Mouse (Mus musculus) kidney, embryonic 15.5 days (tissue): ENCODE data around the gene Pcdh18. TPM values are rescaled to one million over a fixed set of nuclear protein-coding genes. Genes with fewer than 3 reads are reported as not detected.

Source experiments
- ATAC-seq: fragments of 200-750 bp; cut with Nextera tagmentation; replicated peaks from 2 replicates; pipeline ENCODE4 v1.8.0; 2017; ENCODE audit warnings: moderate TSS enrichment; ENCODE audit not compliant: low FRiP score
- H3K27ac ChIP-seq: fragments of 300-500 bp; sonication (generic); 2 replicates; pipeline ENCODE4 v1.5.1; 2015; ENCODE audit warnings: mild to moderate bottlenecking, inconsistent platforms
- H3K27me3 ChIP-seq: fragments of 300-500 bp; sonication (generic); 2 replicates; pipeline ENCODE4 v1.6.1; 2015; ENCODE audit warnings: inconsistent platforms
- H3K36me3 ChIP-seq: fragments of 300-500 bp; sonication (generic); 2 replicates; pipeline ENCODE4 v1.6.1; 2015; ENCODE audit warnings: inconsistent platforms
- H3K4me1 ChIP-seq: fragments of 300-500 bp; sonication (generic); 2 replicates; pipeline ENCODE4 v1.6.1; 2015; ENCODE audit warnings: inconsistent platforms
- H3K4me2 ChIP-seq: fragments of 300-500 bp; sonication (generic); 2 replicates; pipeline ENCODE4 v1.6.1; 2015; ENCODE audit warnings: moderate library complexity, mild to moderate bottlenecking, inconsistent platforms
- H3K4me3 ChIP-seq: fragments of 300-500 bp; sonication (generic); replicated peaks from 2 replicates; pipeline ENCODE4 v1.5.1; 2015; ENCODE audit warnings: mild to moderate bottlenecking, inconsistent platforms
- H3K9ac ChIP-seq: fragments of 300-500 bp; sonication (generic); 2 replicates; pipeline ENCODE4 v1.6.1; 2015; ENCODE audit warnings: mild to moderate bottlenecking, inconsistent platforms
- H3K9me3 ChIP-seq: fragments of 300-500 bp; sonication (generic); replicated peaks from 2 replicates; pipeline ENCODE4 v1.6.1; 2016; ENCODE audit warnings: inconsistent platforms
- WGBS: fragments of 180-500 bp; shearing (Covaris S2); methylation state at CpG from one replicate; pipeline ENCODE4 v1.1.7; 2015; ENCODE audit warnings: mixed read lengths; 5-methylcytosine and 5-hydroxymethylcytosine counted together
- polyA plus RNA-seq: library from polyadenylated mRNA; unstranded; fragments of >200 nt; fragmentation: Nextera tagmentation; extraction: Ambion mirVana; gene quantifications from 2 replicates; pipeline ENCODE4 v1.2.1, GENCODE M21; 2015

Gene Pcdh18
- polyA plus RNA-seq, 1 experiment from 2014 or later = 48.0 TPM

DNA sequence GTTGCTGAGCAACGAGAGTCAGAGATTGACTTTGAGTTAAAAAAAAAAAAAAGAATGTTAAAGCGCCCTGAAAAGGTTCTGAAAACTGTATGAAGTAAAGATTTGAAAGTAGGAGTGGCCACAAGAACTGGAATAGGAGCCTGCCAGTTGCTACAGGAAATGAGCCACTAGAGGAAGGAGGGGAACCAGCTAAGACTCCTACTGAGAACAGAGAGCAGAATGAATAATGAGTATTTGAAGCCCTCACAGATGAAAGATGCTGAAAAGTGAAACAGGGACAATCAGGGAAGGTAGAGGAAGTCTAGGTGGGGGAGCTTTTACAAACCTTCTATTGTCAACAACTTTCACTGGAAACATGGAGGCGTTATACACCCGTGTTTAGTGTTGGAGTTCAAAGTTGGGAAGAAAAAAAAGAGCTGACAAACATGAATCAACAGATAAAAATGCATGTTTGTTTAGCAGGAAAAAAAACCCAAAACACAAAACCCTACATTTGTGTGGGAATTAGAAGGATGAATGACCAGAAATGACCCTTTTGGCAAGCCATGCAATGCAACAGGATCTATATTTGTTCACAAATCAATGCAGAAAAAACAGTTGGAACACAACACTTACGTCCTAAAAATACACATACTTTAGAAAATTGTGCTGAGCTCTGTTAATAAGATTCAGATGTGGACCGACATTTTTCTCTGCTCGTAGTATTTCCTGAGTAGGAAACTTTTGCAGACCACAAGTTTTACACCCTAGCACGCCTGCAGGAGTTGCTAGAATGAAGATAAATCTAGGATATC is 7.4 kb downstream of the Pcdh18 start:
- no peak for ATAC-seq
- H3K4me3 ChIP-seq = no peak overlapping the region
- H3K27ac ChIP-seq = no peak overlapping the region
- H3K4me2 ChIP-seq = no peak overlapping the region
- no peaks in the 10 kb centered on the region for H3K9me3 ChIP-seq
- no peaks in the 10 kb centered on the region for H3K27me3 ChIP-seq
- no peak overlapping the region for H3K9ac ChIP-seq
- 54% methylated on average over 8 of the region's 8 CpGs for WGBS
- H3K36me3 ChIP-seq = peaks cover 88% of the 10 kb centered on the region
- H3K4me1 ChIP-seq = peaks cover 9% of the 10 kb centered on the region; the same call in 1 of the 2 replicates

DNA sequence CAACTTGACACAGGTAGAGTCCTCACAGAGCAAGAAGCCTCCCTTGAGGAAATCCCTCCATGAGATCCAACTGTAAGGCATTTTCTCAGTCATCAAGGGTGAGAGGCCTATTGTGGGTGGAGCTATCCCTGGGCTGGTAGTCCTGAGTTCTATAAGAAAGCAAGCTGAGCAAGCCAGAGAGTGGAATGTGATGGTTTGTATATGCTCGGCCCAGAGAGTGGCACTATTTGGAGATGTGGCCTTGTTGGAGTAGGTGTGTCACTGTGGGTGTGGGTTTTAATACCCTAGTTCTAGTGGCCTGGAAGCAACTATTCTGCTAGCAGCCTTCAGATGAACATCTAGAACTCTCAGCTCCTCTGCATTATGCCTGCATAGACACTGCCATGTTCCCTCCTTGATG is 9.1 kb downstream of the Pcdh18 start:
- H3K4me1 ChIP-seq = 0 out of 2 replicates have a peak, but pooled peaks cover 2% of the 10 kb centered on the region
- H3K4me2 ChIP-seq = no peak overlapping the region
- no peak overlapping the region for H3K9ac ChIP-seq
- 88% methylated on average over 1 of the region's 1 CpGs for WGBS
- H3K27ac ChIP-seq = no peak overlapping the region
- no peaks in the 10 kb centered on the region for H3K9me3 ChIP-seq
- H3K36me3 ChIP-seq = peaks cover 86% of the 10 kb centered on the region
- H3K4me3 ChIP-seq = no peak overlapping the region
- H3K27me3 ChIP-seq = no peaks in the 10 kb centered on the region
- ATAC-seq = no peak

DNA sequence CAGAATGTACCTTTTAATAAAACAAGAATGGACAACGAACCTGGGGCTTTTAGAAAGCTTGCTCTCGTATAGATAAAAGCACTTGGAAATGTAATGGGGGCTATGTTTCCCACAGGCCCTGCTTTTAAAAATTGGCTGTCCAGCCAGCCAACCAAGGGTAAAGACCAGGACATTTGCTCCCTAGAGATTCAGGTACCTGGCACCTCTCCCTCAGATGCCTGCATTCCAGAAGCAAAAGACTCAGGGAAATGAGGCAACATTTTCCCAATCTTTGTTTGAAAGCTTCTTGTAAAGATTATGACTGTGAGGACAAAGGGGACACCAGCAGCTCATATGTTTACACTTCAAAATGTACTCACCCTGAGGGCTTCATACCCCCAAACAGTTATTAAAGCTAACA is 18.1 kb downstream of the Pcdh18 start:
- WGBS = 74% methylated on average over 2 of the region's 2 CpGs
- H3K9me3 ChIP-seq = no peaks in the 10 kb centered on the region
- peaks cover 6% of the 10 kb centered on the region for H3K36me3 ChIP-seq
- H3K4me3 ChIP-seq = no peak overlapping the region
- ATAC-seq = no peak
- H3K9ac ChIP-seq = no peak overlapping the region
- no peak overlapping the region for H3K4me2 ChIP-seq
- H3K4me1 ChIP-seq = no peaks in the 10 kb centered on the region
- no peaks in the 10 kb centered on the region for H3K27me3 ChIP-seq
- no peak overlapping the region for H3K27ac ChIP-seq

- Histone ChIP-seq H3K9ac (no peak overlapping the region), H3K27ac (no peak overlapping the region), H3K27me3 (no peaks in the 10 kb centered on the region), H3K4me1 (no peaks in the 10 kb centered on the region), H3K36me3 (peaks cover 2% of the 10 kb centered on the region), H3K4me2 (no peak overlapping the region), H3K4me3 (no peak overlapping the region), H3K9me3 (no peaks in the 10 kb centered on the region)
- no peak for ATAC-seq
These were observed 18.6 kb downstream of the Pcdh18 start for GRCm38 (mm10) chr3:49738531-49738930.

DNA sequence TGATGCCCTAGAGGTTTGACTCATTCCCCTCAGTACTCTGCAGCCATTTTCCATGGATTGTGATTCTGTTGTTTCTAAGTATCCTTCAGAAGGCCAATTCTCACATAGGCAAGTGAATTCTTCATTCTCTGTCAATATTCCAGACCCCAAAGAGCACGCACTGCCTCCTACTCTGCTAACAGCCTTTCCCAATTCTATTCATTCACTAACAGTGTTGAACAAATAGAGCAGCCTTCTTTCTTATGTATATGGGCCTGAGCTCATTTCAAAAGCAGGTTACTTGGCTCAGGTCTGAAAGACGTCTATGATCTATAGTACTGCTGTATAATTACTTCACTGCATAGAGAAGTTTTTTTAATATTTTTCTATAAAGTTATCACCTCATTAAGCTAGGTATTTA is 50.6 kb downstream of the Pcdh18 start:
- H3K27me3 ChIP-seq = no peaks in the 10 kb centered on the region
- WGBS = 79% methylated on average over 2 of the region's 2 CpGs
- H3K9me3 ChIP-seq = no peaks in the 10 kb centered on the region
- H3K4me2 ChIP-seq = no peak overlapping the region
- no peak overlapping the region for H3K4me3 ChIP-seq
- no peak for ATAC-seq
- H3K36me3 ChIP-seq = no peaks in the 10 kb centered on the region
- no peak overlapping the region for H3K27ac ChIP-seq
- no peaks in the 10 kb centered on the region for H3K4me1 ChIP-seq
- no peak overlapping the region for H3K9ac ChIP-seq

GRCm38 (mm10) chr3:49699951-49700350 is 57.2 kb downstream of the Pcdh18 start:
- Histone ChIP-seq H3K27ac (no peak overlapping the region), H3K4me3 (no peak overlapping the region), H3K4me2 (no peak overlapping the region), H3K27me3 (no peaks in the 10 kb centered on the region), H3K4me1 (no peaks in the 10 kb centered on the region), H3K9me3 (no peaks in the 10 kb centered on the region), H3K9ac (no peak overlapping the region), H3K36me3 (no peaks in the 10 kb centered on the region)
- 34% methylated on average over 2 of the region's 2 CpGs for WGBS
- no peak for ATAC-seq
